Mouse (Mus musculus): ENCODE measurements around the gene Tagln. TPM values are rescaled to one million over a fixed set of nuclear protein-coding genes. Genes with fewer than 3 reads are reported as not detected.

The Tagln gene
- polyA plus RNA-seq, 1 experiment from 2014 or later: 3.1 TPM

- H3K27ac ChIP-seq: no peak overlapping the region
- H3K4me2 ChIP-seq: no peak overlapping the region
- WGBS: 60% methylated on average over 7 of the region's 7 CpGs
- H3K27me3 ChIP-seq: no peaks in the 10 kb centered on the region
- ATAC-seq: no peak
- H3K4me1 ChIP-seq: peaks cover 46% of the 10 kb centered on the region
- H3K36me3 ChIP-seq (ENCODE audit: poor library complexity, severe bottlenecking): peaks cover 27% of the 10 kb centered on the region
- H3K9ac ChIP-seq: no peak overlapping the region
- H3K4me3 ChIP-seq: no peak overlapping the region
- H3K9me3 ChIP-seq (replicated peaks): no peaks in the 10 kb centered on the region
Observed at GRCm38 (mm10) chr9:45958023-45958670, 22.3 kb upstream of the Tagln start.

- peak; percentile 98 for ATAC-seq
- H3K9me3 ChIP-seq (replicated peaks): no peaks in the 10 kb centered on the region
- H3K4me2 ChIP-seq: peak within 1 kb of the TSS; percentile 96
- peak within 1 kb of the TSS; percentile 89 for H3K9ac ChIP-seq
- under 1% methylated on average over 43 of the region's 48 CpGs for WGBS
- peak within 1 kb of the TSS; percentile 91 for H3K4me3 ChIP-seq
- H3K27ac ChIP-seq: peak within 1 kb of the TSS; percentile 75
- H3K27me3 ChIP-seq: no peaks in the 10 kb centered on the region
- peaks cover 20% of the 10 kb centered on the region for H3K36me3 ChIP-seq (ENCODE audit: poor library complexity, severe bottlenecking)
- peaks cover 48% of the 10 kb centered on the region for H3K4me1 ChIP-seq
Observed at GRCm38 (mm10) chr9:45955107-45955963, 19.5 kb upstream of the Tagln start, which contains the start of gene Sidt2. Sidt2 (minus strand) TSS chr9:45955258.

DNA sequence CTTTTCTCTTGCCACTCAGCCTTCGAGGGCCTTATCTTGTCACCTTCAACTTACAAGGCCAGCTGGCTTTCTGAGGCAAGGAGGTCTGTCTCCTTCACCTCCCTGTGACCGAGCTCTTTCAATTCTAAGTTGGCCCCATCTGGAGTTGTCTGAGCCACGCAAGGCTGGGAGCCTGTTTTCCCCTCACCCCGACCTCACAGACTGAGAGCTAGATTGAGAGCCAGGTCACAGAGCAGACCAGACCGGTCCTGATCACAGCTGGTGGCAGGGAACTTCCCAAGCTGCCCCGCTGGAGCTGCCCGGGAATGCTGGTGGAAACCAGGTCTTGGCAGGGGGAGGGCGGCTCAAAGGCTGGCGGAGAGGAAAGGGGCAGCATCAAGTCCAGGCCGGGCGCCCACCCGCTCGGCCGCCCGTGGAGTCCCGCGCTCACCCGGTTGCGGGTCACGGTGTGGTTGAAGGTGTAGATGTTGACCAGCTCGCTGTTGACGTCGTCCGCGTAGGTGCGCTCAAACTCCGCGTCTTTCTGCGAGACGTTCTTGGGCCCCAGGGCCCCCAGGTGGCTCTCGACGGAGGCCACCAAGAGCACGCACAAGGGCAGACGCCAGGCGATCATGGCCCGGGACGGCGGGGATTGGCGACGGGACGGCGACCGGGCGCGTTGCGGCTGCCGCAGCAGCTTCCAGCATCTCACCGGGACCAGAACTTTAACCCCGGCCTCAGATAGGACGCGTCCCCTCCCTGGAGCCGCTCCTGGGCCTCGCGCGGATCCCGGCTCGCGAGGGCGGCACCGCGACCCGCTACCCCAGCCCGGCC lies 18.6 kb upstream of the Tagln start:
- ATAC-seq: peak; percentile 37; the same call in 1 of the 2 replicates
- under 1% methylated on average over 61 of the region's 63 CpGs for whole genome bisulfite sequencing
- no peaks in the 10 kb centered on the region for H3K27me3 ChIP-seq

DNA sequence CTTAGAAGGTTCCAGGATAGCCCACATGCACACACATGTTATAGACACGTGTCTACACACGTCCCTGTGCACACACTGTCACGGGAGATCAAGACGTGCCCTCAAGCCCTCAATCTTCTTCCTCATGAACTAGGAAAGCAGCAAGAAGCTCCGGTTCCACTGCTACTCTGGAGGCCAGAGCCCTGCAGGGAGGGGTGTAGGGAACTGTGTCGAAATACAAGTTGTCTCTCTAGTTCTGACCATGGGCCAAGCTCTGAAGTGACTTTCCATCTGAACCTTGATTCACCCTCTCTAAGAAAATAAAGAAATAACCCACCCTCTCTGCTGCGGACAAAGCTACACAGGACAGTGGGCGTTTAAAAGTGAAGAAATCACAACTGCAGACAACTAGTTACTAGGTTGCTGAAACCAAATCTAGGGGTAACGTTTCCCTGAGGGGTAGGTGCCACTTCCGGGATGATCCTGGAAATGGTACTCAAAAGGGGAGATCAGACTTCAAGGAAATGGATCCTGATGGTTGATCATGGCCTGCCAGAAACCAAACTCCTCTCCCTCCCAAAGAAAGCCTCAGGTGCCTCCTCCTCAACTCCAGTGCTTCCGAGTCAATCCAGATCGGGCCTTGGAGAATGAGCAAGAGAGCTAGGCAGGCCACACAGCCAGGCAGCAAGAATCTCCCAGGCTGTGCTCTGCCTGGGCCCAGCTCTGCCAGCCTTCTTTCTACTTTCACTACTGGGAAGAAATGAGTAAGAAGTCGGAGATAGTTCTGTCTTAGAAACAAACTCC lies 17.8 kb upstream of the Tagln start:
- H3K4me3 ChIP-seq: peak overlapping the region; percentile 91
- H3K27me3 ChIP-seq: no peaks in the 10 kb centered on the region
- no peak for ATAC-seq
- H3K4me2 ChIP-seq: peak overlapping the region; percentile 96
- H3K27ac ChIP-seq: no peak overlapping the region
- H3K9me3 ChIP-seq (replicated peaks): no peaks in the 10 kb centered on the region
- H3K36me3 ChIP-seq (ENCODE audit: poor library complexity, severe bottlenecking): peaks cover 31% of the 10 kb centered on the region
- peaks cover 44% of the 10 kb centered on the region for H3K4me1 ChIP-seq
- WGBS: 65% methylated on average over 13 of the region's 13 CpGs
- H3K9ac ChIP-seq: peak overlapping the region; percentile 89

More for the DNA sequence above, 18.6 kb upstream of the Tagln start:
- no peaks in the 10 kb centered on the region for H3K9me3 ChIP-seq (replicated peaks)
- H3K9ac ChIP-seq: peak overlapping the region; percentile 89
- peaks cover 48% of the 10 kb centered on the region for H3K4me1 ChIP-seq
- peak overlapping the region; percentile 75 for H3K27ac ChIP-seq
- peak overlapping the region; percentile 96 for H3K4me2 ChIP-seq
- H3K4me3 ChIP-seq: peak overlapping the region; percentile 91
- peaks cover 24% of the 10 kb centered on the region for H3K36me3 ChIP-seq (ENCODE audit: poor library complexity, severe bottlenecking)

DNA sequence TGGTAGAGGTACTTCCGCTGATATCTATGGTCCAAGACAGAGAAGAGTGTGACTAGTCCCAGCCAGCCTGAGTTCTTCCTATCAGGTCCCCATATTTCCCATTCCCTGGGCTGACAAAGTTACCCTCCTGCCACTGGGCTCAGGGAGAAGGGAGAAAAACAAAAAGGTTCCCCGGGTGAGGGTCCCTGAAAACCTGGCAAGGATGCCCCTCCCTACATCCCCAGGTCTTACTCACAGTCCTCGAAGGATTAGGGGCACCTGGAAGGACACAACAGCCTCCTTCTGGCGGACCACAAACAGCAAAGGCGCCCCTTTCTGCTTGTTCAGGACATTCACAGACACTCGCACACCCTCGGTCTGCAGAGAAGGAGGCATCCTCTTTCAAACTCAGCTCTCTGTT lies 17.0 kb upstream of the Tagln start:
- Histone ChIP-seq H3K9me3 (replicated peaks) (no peaks in the 10 kb centered on the region), H3K4me2 (peak overlapping the region; percentile 96)
- no peak for ATAC-seq

DNA sequence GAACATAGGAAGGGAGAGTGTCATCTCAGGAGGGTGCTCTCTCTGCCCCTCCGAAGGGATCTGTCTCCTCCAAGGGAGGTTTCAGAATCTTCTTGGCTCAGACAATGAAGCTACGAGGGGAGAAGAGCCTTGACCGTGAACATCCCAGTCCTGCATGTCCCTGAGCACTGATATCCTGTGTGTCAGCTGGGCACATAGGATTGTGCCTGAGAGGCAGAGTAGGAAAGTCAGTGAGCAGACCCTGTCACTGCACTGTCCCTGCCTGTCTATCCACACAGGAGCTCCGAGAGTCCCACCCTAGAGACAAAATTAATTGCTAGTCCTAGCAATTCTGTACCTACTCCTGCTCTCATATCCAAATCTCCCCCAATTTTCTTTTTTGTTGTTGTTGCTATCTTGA lies 16.2 kb upstream of the Tagln start:
- ATAC-seq: no peak
- Histone ChIP-seq H3K4me3 (no peak overlapping the region), H3K4me2 (no peak overlapping the region), H3K27ac (no peak overlapping the region), H3K27me3 (no peaks in the 10 kb centered on the region), H3K9ac (no peak overlapping the region), H3K9me3 (replicated peaks) (no peaks in the 10 kb centered on the region), H3K36me3 (ENCODE audit: poor library complexity, severe bottlenecking) (peaks cover 48% of the 10 kb centered on the region), H3K4me1 (peaks cover 33% of the 10 kb centered on the region)
- WGBS: 90% methylated on average over 4 of the region's 4 CpGs

More for the DNA sequence above, 17.0 kb upstream of the Tagln start:
- Histone ChIP-seq H3K27me3 (no peaks in the 10 kb centered on the region), H3K4me1 (peaks cover 39% of the 10 kb centered on the region), H3K9ac (peak overlapping the region; percentile 89; the same call in 1 of the 2 replicates), H3K4me3 (no peak overlapping the region), H3K36me3 (ENCODE audit: poor library complexity, severe bottlenecking) (peaks cover 39% of the 10 kb centered on the region), H3K27ac (no peak overlapping the region)
- 78% methylated on average over 7 of the region's 7 CpGs for WGBS

- H3K4me3 ChIP-seq: no peak overlapping the region
- H3K27ac ChIP-seq: no peak overlapping the region
- no peaks in the 10 kb centered on the region for H3K27me3 ChIP-seq
- H3K4me2 ChIP-seq: no peak overlapping the region
- no peaks in the 10 kb centered on the region for H3K4me1 ChIP-seq
- peaks cover 97% of the 10 kb centered on the region for H3K36me3 ChIP-seq (ENCODE audit: poor library complexity, severe bottlenecking)
- ATAC-seq: no peak
- WGBS: 93% methylated on average over 10 of the region's 10 CpGs
- no peaks in the 10 kb centered on the region for H3K9me3 ChIP-seq (replicated peaks)
- no peak overlapping the region for H3K9ac ChIP-seq
Observed at GRCm38 (mm10) chr9:45946872-45947183, 11.0 kb upstream of the Tagln start.

GRCm38 (mm10) chr9:45946182-45946871 lies 10.5 kb upstream of the Tagln start:
- H3K4me1 ChIP-seq: no peaks in the 10 kb centered on the region
- H3K36me3 ChIP-seq (ENCODE audit: poor library complexity, severe bottlenecking): peaks cover 97% of the 10 kb centered on the region
- no peak overlapping the region for H3K4me2 ChIP-seq
- no peak overlapping the region for H3K9ac ChIP-seq
- no peak for ATAC-seq
- no peak overlapping the region for H3K27ac ChIP-seq
- 89% methylated on average over 16 of the region's 16 CpGs for WGBS
- no peaks in the 10 kb centered on the region for H3K27me3 ChIP-seq
- H3K4me3 ChIP-seq: no peak overlapping the region
- H3K9me3 ChIP-seq (replicated peaks): no peaks in the 10 kb centered on the region

- no peak overlapping the region for H3K4me3 ChIP-seq
- H3K27me3 ChIP-seq: no peaks in the 10 kb centered on the region
- no peak overlapping the region for H3K27ac ChIP-seq
- ATAC-seq: no peak
- no peak overlapping the region for H3K9ac ChIP-seq
- no peaks in the 10 kb centered on the region for H3K9me3 ChIP-seq (replicated peaks)
- H3K36me3 ChIP-seq (ENCODE audit: poor library complexity, severe bottlenecking): peaks cover 99% of the 10 kb centered on the region
- H3K4me2 ChIP-seq: no peak overlapping the region
- WGBS: 84% methylated on average over 13 of the region's 13 CpGs
- no peaks in the 10 kb centered on the region for H3K4me1 ChIP-seq
Observed at GRCm38 (mm10) chr9:45945721-45946120, 9.9 kb upstream of the Tagln start.

DNA sequence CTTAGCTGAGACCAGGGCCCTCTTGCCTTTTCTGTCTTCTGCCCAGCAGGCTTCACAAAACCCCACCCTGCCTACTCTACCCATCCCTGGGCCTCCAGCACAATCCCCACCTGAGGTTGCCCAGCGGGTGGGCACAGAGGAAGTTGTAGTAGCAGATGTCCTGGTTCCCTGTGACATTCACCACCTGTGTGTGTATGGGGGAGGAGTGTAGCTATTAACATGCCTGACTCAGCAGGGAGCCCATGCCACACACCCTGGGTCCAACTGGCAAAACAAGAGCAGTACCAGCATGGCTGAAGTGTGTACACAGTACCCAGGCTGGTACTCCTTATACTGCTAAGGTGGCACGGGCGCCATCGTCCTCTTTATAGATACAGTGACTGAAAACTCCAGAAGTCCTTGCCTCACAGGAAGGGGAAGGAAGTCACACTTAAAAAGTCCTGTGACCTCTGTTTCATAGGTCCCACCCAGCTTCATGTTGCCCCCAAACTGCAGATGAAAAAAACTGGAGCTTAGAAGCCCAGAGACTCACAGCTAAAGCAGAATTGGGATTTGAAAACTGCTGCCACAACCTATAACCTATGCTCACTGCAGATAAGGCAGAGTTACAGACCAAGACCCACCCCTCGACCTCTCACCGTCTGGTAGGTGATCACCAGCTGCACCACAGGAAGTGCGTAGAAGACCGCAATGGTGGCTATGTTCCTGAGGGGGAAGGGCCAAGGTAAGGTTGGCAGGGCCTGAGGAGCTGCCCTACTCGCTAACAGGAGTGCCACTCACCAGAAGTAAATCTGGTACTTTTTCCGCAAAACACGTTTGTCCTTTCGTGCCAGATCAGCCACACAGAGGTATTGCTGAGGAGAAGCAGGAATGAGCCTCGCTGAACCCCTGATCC lies 8.9 kb upstream of the Tagln start:
- Histone ChIP-seq H3K4me2 (no peak overlapping the region), H3K9me3 (replicated peaks) (no peaks in the 10 kb centered on the region), H3K27ac (no peak overlapping the region), H3K4me3 (no peak overlapping the region), H3K27me3 (no peaks in the 10 kb centered on the region), H3K9ac (no peak overlapping the region), H3K36me3 (ENCODE audit: poor library complexity, severe bottlenecking) (peaks cover 94% of the 10 kb centered on the region), H3K4me1 (no peaks in the 10 kb centered on the region)
- 88% methylated on average over 13 of the region's 13 CpGs for WGBS
- ATAC-seq: no peak
